Mouse (Mus musculus): ENCODE results near the gene Spata1.
A peak's percentile ranks its signal among the peaks of the same experiment; 100 is the strongest.

Gene Spata1

DNA sequence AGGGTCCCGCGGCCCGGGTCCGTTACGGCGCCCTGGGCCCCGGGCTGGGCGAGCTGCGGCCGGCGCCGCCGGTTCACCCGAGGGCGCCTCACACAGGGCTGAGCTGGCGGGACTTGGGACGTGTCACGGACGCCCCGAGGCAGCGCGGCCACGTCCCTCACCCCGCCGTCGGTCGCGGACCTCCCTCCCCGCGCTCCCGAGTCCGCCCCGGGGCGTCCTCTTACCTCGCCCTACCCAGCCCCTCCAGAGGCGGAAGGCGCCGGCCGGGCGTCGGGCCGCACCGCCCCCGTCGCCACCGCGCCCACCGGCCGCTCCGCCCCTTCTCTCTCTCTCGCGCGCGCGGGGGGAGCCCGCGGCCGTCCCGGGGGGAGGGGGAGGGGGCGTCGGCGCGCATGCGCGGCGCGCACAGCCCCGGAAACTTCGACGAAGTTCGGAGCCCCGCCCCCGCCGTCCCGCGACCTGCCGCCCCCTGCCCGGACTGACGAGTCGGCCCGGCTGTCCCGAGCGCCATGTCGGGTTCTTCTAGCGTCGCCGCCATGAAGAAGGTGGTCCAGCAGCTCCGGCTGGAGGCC lies at the start of gene Spata1, which contains the start of gene Gng5:
TSS of gene Spata1 (minus strand) at position 323 of the 572 bp plus-strand sequence.
TSS of gene Gng5 (plus strand) at position 377 of the 572 bp plus-strand sequence.
- peak; percentile 44 to 48 for DNase-seq (ENCODE audit: low spot score in 2 of 2)

GRCm38 (mm10) chr3:146543632-146544031 lies 44.1 kb upstream of the Spata1 start:
- no peak for DNase-seq (ENCODE audit: low spot score in 2 of 2)

- no peak for DNase-seq (ENCODE audit: low spot score in 2 of 2)
Measured at GRCm38 (mm10) chr3:146540521-146541273, 41.1 kb upstream of the Spata1 start.

DNA sequence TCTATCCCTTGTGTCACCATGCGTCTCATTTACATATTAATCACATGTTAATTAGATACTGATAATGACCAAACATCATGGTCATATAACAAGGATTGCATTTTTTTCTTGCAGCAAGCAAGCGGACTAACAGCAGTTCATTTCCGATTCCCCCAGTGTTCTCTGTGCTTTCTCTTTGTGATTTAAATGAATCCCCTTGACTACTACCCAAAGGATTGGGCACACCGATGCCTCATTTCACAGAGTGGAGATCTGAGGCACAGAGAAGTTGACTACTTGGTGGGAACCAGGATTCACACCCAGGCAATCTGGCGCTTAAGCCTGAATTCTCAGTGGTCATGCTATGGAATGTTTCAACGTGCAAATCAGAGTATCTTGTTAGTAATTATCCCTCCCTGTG lies 35.4 kb upstream of the Spata1 start:
- no peak for DNase-seq (ENCODE audit: low spot score in 2 of 2)

- DNase-seq (ENCODE audit: low spot score in 2 of 2), result no peak
Measured at GRCm38 (mm10) chr3:146528335-146528734, 28.8 kb upstream of the Spata1 start.

DNA sequence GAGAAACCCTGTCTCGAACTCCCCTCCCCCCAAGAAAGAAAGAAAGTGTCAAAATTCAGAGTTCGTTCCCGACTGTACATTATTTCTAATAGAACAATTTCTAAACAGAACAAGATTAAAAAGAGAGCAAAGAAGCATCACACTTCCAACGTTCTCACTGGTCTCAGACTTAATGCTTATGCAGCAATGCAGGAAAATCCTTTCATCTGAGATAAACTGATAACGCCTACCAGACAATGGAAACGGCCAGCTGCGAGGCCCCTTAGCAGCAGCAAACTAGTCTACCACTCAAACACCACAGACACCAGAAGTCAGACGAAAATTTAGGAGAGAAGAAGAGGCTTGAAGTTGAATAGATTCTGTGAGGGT lies 22.1 kb upstream of the Spata1 start:
- no peak for DNase-seq (ENCODE audit: low spot score in 2 of 2)

GRCm38 (mm10) chr3:146520798-146521651 lies 21.5 kb upstream of the Spata1 start, which contains the start of gene Rpf1:
TSS of gene Rpf1 (minus strand) at chr3:146521429.
- peak; percentile 83 to 87 for DNase-seq (ENCODE audit: low spot score in 2 of 2)

GRCm38 (mm10) chr3:146520226-146520797 lies 20.8 kb upstream of the Spata1 start:
- DNase-seq (ENCODE audit: low spot score in 2 of 2), result no peak

DNA sequence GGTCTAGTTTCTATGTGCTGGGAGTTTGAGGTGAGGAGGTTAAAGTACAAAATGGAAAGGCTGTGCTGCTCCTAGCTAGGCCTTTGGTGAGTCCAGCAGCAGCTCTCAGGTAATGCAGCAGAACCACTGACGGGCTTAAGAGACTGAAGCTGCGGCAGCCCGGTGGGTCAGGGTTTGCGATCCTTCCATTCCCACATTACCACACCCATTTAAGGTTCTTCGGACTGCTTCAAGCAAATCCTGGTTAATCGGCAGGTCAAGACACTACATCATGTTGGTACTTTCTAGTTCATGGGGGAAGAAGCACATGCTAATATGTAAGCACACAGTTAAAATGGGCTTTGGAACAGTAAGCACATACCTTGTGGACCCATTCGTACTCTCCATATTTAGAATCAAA lies 7.2 kb upstream of the Spata1 start:
- DNase-seq (ENCODE audit: low spot score in 2 of 2), result no peak

DNA sequence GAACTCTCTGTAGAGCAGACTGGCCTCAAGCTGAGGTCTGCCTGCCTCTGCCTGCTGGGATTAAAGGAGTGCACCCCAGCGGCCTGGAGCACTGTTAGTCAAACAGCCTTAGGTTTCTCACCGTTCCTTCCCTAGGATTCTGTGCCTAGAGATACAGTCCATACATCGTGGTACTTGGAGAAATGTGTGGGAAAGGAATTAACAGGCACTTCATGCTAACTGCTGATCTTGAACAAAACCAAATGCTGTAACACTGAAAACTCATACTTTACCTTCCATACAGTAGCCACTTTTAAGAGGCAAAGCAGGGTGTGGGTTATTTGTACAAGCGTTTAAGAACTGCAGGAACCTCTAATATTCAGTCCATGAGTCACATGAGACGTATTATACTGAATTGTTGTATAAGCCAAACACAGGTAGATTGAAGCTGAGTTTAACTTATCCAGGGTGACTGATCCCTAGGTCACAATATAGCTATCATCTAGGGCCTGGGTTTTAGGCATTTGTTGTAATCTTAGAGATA lies 2.1 kb upstream of the Spata1 start:
- DNase-seq (ENCODE audit: low spot score in 2 of 2), result no peak

DNA sequence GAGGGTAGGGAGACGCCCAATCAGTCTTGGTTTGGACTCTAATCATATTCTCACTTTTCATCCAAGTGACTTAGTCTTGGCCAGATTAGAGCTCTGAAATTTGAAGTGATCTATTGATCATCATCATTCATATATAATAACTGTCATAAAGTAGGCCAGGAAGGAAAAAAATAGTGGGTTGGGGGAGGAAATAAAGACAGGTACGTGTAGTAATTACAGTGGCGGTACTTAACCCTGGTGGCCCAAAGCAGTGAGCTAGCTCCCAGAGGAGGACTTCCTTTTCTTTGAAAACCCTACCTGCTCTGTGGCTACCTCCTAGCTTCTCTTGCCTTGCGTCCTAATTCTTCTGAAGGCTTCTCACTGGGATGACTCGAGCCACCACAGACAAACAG lies 1.3 kb upstream of the Spata1 start:
- no peak for DNase-seq (ENCODE audit: low spot score in 2 of 2)

- DNase-seq (ENCODE audit: low spot score in 2 of 2), result peak in 1 of 2 experiments; percentile 22
Measured at GRCm38 (mm10) chr3:146500003-146500809, 653 bp upstream of the Spata1 start.

DNA sequence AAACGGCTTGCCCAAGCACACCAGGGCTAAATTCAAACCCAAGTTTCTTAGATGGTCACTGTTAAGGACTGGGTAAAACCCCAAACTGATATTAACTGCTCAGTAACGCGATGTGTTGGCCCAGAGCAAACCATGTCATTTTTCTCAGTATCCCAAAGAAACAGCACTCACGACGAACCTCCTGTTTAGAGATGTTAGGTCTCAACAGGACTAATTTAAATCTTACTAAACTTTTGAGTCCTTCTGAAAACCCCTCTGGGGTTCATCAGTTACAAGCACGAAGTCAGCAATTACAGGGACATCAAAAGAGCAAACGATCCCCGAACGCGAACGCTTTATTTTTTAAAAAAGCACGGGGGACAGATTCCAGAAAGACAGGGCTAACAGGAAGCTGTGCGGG lies 564 bp downstream of the Spata1 start:
- no peak for DNase-seq (ENCODE audit: low spot score in 2 of 2)

- no peak for DNase-seq (ENCODE audit: low spot score in 2 of 2)
Measured at GRCm38 (mm10) chr3:146494941-146495340, 4.6 kb downstream of the Spata1 start.

DNA sequence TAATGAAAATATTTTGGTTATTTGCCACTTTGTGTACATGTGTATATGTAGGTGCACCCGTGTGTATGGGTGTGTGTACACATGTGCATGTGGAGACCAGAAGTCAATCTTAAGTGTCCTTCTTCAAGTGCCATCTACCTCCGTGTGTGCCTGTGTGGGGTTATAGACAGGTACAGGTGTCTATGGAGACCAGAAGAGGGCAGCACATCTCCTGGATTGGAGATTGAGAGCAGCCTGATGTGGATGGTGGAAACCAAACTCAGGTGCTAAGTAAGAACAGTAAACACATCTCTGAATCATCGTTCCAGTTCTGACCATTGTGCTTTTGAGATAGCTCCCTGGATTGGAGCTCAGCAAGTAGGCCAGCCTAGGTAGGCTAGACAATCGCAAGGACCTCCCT lies 13.1 kb downstream of the Spata1 start:
- DNase-seq (ENCODE audit: low spot score in 2 of 2), result no peak

- DNase-seq (ENCODE audit: low spot score in 2 of 2), result no peak
Measured at GRCm38 (mm10) chr3:146482044-146482443, 17.5 kb downstream of the Spata1 start.

DNA sequence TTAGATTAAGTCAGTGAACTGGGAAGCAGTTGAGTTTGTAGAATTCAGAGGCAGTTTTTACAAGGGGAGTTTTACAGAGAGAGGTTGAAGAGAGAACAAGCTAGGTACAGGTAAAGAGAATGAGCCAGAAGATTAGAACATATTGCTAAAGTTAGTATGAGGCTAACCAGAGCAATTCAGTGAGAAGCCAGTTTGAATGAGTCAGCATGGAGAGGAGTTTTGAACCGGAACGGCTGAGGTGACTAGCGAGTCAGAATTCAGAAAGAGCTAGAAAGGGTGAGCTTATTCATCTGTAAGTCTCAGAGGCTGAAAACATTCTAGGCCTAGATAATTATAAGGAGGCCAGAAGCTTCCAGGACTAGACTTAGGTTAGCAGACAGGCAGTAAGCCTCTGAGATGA lies 25.1 kb downstream of the Spata1 start:
- no peak for DNase-seq (ENCODE audit: low spot score in 2 of 2)

DNA sequence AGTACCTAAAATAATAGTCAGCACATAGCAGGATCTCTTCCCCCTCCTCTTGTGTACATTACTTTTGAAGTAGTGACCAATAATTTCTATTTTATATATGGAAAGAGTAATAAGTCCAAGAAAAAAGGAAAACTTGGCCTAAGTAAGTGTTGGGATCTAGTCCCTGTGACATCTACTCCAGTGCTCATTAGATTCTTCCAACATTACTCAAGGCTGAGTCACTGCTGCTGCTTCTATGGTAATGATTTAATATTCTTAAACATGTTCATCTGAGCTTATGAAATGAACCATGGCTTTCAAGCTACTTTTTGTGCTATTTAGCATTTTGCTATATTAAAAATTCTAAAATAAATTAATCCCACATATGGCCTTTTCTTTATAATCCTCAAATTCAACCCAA lies 25.8 kb downstream of the Spata1 start:
- DNase-seq (ENCODE audit: low spot score in 2 of 2), result no peak

DNA sequence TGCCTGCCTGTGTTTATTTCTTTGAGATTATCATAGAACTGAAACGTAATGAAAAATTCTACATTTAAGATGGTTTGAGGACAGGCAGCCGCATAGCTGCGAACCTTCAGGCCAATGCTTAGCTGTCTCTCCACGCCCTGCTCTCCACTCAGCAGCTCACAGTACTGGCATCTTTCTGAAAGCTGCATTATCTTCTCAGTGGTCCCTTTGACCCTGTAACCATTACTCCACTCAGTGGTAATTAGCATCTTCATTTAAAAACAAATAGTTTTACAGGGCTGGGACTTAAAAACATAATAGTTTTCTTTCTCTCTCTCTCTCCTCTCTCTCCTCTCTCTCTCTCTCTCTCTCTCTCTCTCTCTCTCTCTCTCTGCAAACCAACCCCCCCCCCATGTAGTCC lies 26.9 kb downstream of the Spata1 start:
- DNase-seq (ENCODE audit: low spot score in 2 of 2), result no peak

GRCm38 (mm10) chr3:146469226-146469625 lies 30.3 kb downstream of the Spata1 start:
- no peak for DNase-seq (ENCODE audit: low spot score in 2 of 2)

- no peak for DNase-seq (ENCODE audit: low spot score in 2 of 2)
Measured at GRCm38 (mm10) chr3:146462939-146463338, 36.6 kb downstream of the Spata1 start.

All from frontal cortex, postnatal 14 days (tissue).